Mouse (Mus musculus): Measurements from ENCODE around the gene Tmem156. TPM values are rescaled to one million over a fixed set of nuclear protein-coding genes. Genes with fewer than 3 reads are reported as not detected.

Tmem156 gene
- total and polyA plus RNA-seq, 3 experiments, result 7.3 to 16.6 (median 15.8) TPM

GRCm38 (mm10) chr5:65049880-65050279, 42.1 kb downstream of the Tmem156 start:
- Histone ChIP-seq H3K79me2 (replicated peaks; ENCODE audit: control insufficient read depth, extremely low read depth, insufficient read depth, poor library complexity, severe bottlenecking) (no peaks in the 10 kb centered on the region), H3K9ac (ENCODE audit: insufficient read depth, low read depth) (no peak overlapping the region), H3K4me1 (ENCODE audit: control insufficient read depth in 1 of 2, insufficient read depth in 2 of 2) (0 out of 4 replicates have a peak, but pooled peaks cover 0 to 4% of the 10 kb centered on the region in 2 experiments), H3K9me3 (replicated peaks; ENCODE audit: low read length) (no peaks in the 10 kb centered on the region), H3K4me2 (ENCODE audit: insufficient read depth, low read depth, poor library complexity, severe bottlenecking) (no peak overlapping the region), H3K27me3 (replicated peaks) (no peaks in the 10 kb centered on the region), H3K4me3 (replicated peaks in 1 of 3; ENCODE audit: low read depth in 2 of 3, low read length in 2 of 3, poor library complexity in 1 of 3) (no peak overlapping the region), H3K27ac (ENCODE audit: insufficient read depth, low read depth) (no peak overlapping the region), H3K36me3 (replicated peaks in 1 of 2; ENCODE audit: control insufficient read depth in 1 of 2, insufficient read depth in 1 of 2, low read length in 1 of 2) (no peaks in the 10 kb centered on the region)
- no peak for DNase-seq (ENCODE audit: extremely low read depth)
- dilution Hi-C loops (cut with MboI; ENCODE audit: extremely low pct_ligation_motif_present, extremely low pct_unique_long_range_greater_than_20kb, low sequenced_read_pairs) (no loop called here), in situ Hi-C loops (cut with MboI; ENCODE audit: low pct_ligation_motif_present, low pct_unique_long_range_greater_than_20kb, low sequenced_read_pairs) (no loop called here)
- TF ChIP-seq ELF1 (IDR thresholded peaks at IDR 0.05; ENCODE audit: low read depth, low read length), result no peak
- TF ChIP-seq MAFK (IDR thresholded peaks at IDR 0.05; ENCODE audit: insufficient replicate concordance, low read length), result 0 out of 2 replicates have a peak, but pooled peaks have one; percentile 39

GRCm38 (mm10) chr5:65047285-65047855, 44.6 kb downstream of the Tmem156 start:
- in situ Hi-C loops (cut with MboI; ENCODE audit: low pct_ligation_motif_present, low pct_unique_long_range_greater_than_20kb, low sequenced_read_pairs), result no loop called here
- Histone ChIP-seq H3K4me1 (ENCODE audit: control insufficient read depth in 1 of 2, insufficient read depth in 2 of 2) (no peaks in the 10 kb centered on the region), H3K9me3 (replicated peaks; ENCODE audit: low read length) (no peaks in the 10 kb centered on the region), H3K9ac (ENCODE audit: insufficient read depth, low read depth) (no peak overlapping the region), H3K27ac (ENCODE audit: insufficient read depth, low read depth) (no peak overlapping the region), H3K27me3 (replicated peaks) (no peaks in the 10 kb centered on the region), H3K36me3 (replicated peaks in 1 of 2; ENCODE audit: control insufficient read depth in 1 of 2, insufficient read depth in 1 of 2, low read length in 1 of 2) (no peaks in the 10 kb centered on the region), H3K4me2 (ENCODE audit: insufficient read depth, low read depth, poor library complexity, severe bottlenecking) (no peak overlapping the region), H3K4me3 (replicated peaks in 1 of 3; ENCODE audit: low read depth in 2 of 3, low read length in 2 of 3, poor library complexity in 1 of 3) (no peak overlapping the region), H3K79me2 (replicated peaks; ENCODE audit: control insufficient read depth, extremely low read depth, insufficient read depth, poor library complexity, severe bottlenecking) (no peaks in the 10 kb centered on the region)
- no peak for DNase-seq (ENCODE audit: extremely low read depth)
- TF ChIP-seq MEF2A (IDR thresholded peaks at IDR 0.05; ENCODE audit: borderline replicate concordance, low read depth, low read length) (no peak), JUND (conservative IDR thresholded peaks at IDR 0.05; ENCODE audit: low read depth, low read length) (no peak), USF2 (conservative IDR thresholded peaks at IDR 0.05; ENCODE audit: low read depth, low read length) (no peak), ZC3H11A (IDR thresholded peaks at IDR 0.05; ENCODE audit: low read depth, low read length) (no peak), MAX (IDR thresholded peaks at IDR 0.05; ENCODE audit: low read length) (no peak), CTCF (conservative IDR thresholded peaks at IDR 0.05 in 1 of 2, IDR thresholded peaks at IDR 0.05 in 1 of 2; ENCODE audit: low read depth in 2 of 2, low read length in 2 of 2) (no peak), SMC3 (IDR thresholded peaks at IDR 0.05; ENCODE audit: low read depth, low read length) (no peak), GABPA (IDR thresholded peaks at IDR 0.05; ENCODE audit: insufficient replicate concordance, low read depth, low read length) (no peak), NRF1 (IDR thresholded peaks at IDR 0.05; ENCODE audit: low read depth, low read length) (no peak), ZNF384 (IDR thresholded peaks at IDR 0.05; ENCODE audit: low read depth, low read length) (no peak), PAX5 (IDR thresholded peaks at IDR 0.05; ENCODE audit: low read length) (no peak), SIN3A (IDR thresholded peaks at IDR 0.05; ENCODE audit: low read length) (no peak)
- dilution Hi-C loops (cut with MboI; ENCODE audit: extremely low pct_ligation_motif_present, extremely low pct_unique_long_range_greater_than_20kb, low sequenced_read_pairs), result no loop called here

Data from CH12.LX (cell line).